Mouse (Mus musculus): ENCODE data around the gene Sulf2. TPM values are rescaled to one million over a fixed set of nuclear protein-coding genes. Genes with fewer than 3 reads are reported as not detected.

Sulf2 gene
- total RNA-seq, 2 experiments from 2014 or later = 93.2 to 114 TPM

- no peak for TF ChIP-seq CTCF (conservative IDR thresholded peaks at IDR 0.05)
- Histone ChIP-seq H3K4me3 (no peak overlapping the region), H3K27ac (peak overlapping the region; percentile 24; the same call in 1 of the 2 replicates)
- no peak for DNase-seq (ENCODE audit: low spot score in 2 of 2)
These were observed 15.0 kb downstream of the Sulf2 start for GRCm38 (mm10) chr2:166140427-166140826.

GRCm38 (mm10) chr2:166138308-166138707, 17.2 kb downstream of the Sulf2 start:
- no peak overlapping the region for H3K4me3 ChIP-seq
- TF ChIP-seq CTCF (conservative IDR thresholded peaks at IDR 0.05) = no peak
- H3K27ac ChIP-seq = no peak overlapping the region

GRCm38 (mm10) chr2:166137467-166137866, 18.0 kb downstream of the Sulf2 start:
- no peak for TF ChIP-seq CTCF (conservative IDR thresholded peaks at IDR 0.05)
- Histone ChIP-seq H3K4me3 (no peak overlapping the region), H3K27ac (no peak overlapping the region)
- DNase-seq (ENCODE audit: low spot score in 2 of 2) = no peak

More at GRCm38 (mm10) chr2:166138308-166138707, 17.2 kb downstream of the Sulf2 start:
- no peak for DNase-seq (ENCODE audit: low spot score in 2 of 2)

- H3K4me3 ChIP-seq = no peak overlapping the region
- no peak for DNase-seq (ENCODE audit: low spot score in 2 of 2)
- no peak for TF ChIP-seq CTCF (conservative IDR thresholded peaks at IDR 0.05)
- H3K27ac ChIP-seq = peak overlapping the region; percentile 46; the same call in 1 of the 2 replicates
These were observed 19.6 kb downstream of the Sulf2 start for GRCm38 (mm10) chr2:166135711-166136485.

- TF ChIP-seq CTCF (conservative IDR thresholded peaks at IDR 0.05) = no peak
- H3K27ac ChIP-seq = no peak overlapping the region
- no peak for DNase-seq (ENCODE audit: low spot score in 2 of 2)
- no peak overlapping the region for H3K4me3 ChIP-seq
These were observed 26.7 kb downstream of the Sulf2 start for GRCm38 (mm10) chr2:166128756-166129155.

- no peak for TF ChIP-seq CTCF (conservative IDR thresholded peaks at IDR 0.05)
- no peak overlapping the region for H3K27ac ChIP-seq
- DNase-seq (ENCODE audit: low spot score in 2 of 2) = no peak
- no peak overlapping the region for H3K4me3 ChIP-seq
These were observed 27.4 kb downstream of the Sulf2 start for GRCm38 (mm10) chr2:166128032-166128431.

- Histone ChIP-seq H3K27ac (no peak overlapping the region), H3K4me3 (no peak overlapping the region)
- no peak for TF ChIP-seq CTCF (conservative IDR thresholded peaks at IDR 0.05)
- DNase-seq (ENCODE audit: low spot score in 2 of 2) = no peak
These were observed 29.1 kb downstream of the Sulf2 start for GRCm38 (mm10) chr2:166126343-166126742.

- Histone ChIP-seq H3K4me3 (no peak overlapping the region), H3K27ac (no peak overlapping the region)
- TF ChIP-seq CTCF (conservative IDR thresholded peaks at IDR 0.05) = no peak
- no peak for DNase-seq (ENCODE audit: low spot score in 2 of 2)
These were observed 29.8 kb downstream of the Sulf2 start for GRCm38 (mm10) chr2:166125492-166126252.

- Histone ChIP-seq H3K27ac (no peak overlapping the region), H3K4me3 (no peak overlapping the region)
- DNase-seq (ENCODE audit: low spot score in 2 of 2) = no peak
- no peak for TF ChIP-seq CTCF (conservative IDR thresholded peaks at IDR 0.05)
These were observed 30.4 kb downstream of the Sulf2 start for GRCm38 (mm10) chr2:166125033-166125432.

GRCm38 (mm10) chr2:166122781-166123180, 32.7 kb downstream of the Sulf2 start:
- Histone ChIP-seq H3K4me3 (no peak overlapping the region), H3K27ac (no peak overlapping the region)
- DNase-seq (ENCODE audit: low spot score in 2 of 2) = no peak
- TF ChIP-seq CTCF (conservative IDR thresholded peaks at IDR 0.05) = no peak

- no peak for DNase-seq (ENCODE audit: low spot score in 2 of 2)
- no peak overlapping the region for H3K4me3 ChIP-seq
- no peak for TF ChIP-seq CTCF (conservative IDR thresholded peaks at IDR 0.05)
- no peak overlapping the region for H3K27ac ChIP-seq
These were observed 33.6 kb downstream of the Sulf2 start for GRCm38 (mm10) chr2:166121681-166122355.

GRCm38 (mm10) chr2:166119992-166120391, 35.5 kb downstream of the Sulf2 start:
- Histone ChIP-seq H3K4me3 (no peak overlapping the region), H3K27ac (no peak overlapping the region)
- TF ChIP-seq CTCF (conservative IDR thresholded peaks at IDR 0.05) = no peak
- no peak for DNase-seq (ENCODE audit: low spot score in 2 of 2)

- H3K27ac ChIP-seq = no peak overlapping the region
- no peak for TF ChIP-seq CTCF (conservative IDR thresholded peaks at IDR 0.05)
- DNase-seq (ENCODE audit: low spot score in 2 of 2) = no peak
- H3K4me3 ChIP-seq = no peak overlapping the region
These were observed 38.8 kb downstream of the Sulf2 start for GRCm38 (mm10) chr2:166116704-166117103.

All from layer of hippocampus, adult 2 months (tissue).